Mouse (Mus musculus) thymus, postnatal 25 days (tissue): ENCODE results near the gene Meis1.

Source experiments
- DNase-seq: peaks from one replicate; pipeline ENCODE4 v3.0.0; 2022

Meis1 gene

GRCm38 (mm10) chr11:18989669-18990243, 29.0 kb downstream of the Meis1 start:
- DNase-seq = no peak

DNA sequence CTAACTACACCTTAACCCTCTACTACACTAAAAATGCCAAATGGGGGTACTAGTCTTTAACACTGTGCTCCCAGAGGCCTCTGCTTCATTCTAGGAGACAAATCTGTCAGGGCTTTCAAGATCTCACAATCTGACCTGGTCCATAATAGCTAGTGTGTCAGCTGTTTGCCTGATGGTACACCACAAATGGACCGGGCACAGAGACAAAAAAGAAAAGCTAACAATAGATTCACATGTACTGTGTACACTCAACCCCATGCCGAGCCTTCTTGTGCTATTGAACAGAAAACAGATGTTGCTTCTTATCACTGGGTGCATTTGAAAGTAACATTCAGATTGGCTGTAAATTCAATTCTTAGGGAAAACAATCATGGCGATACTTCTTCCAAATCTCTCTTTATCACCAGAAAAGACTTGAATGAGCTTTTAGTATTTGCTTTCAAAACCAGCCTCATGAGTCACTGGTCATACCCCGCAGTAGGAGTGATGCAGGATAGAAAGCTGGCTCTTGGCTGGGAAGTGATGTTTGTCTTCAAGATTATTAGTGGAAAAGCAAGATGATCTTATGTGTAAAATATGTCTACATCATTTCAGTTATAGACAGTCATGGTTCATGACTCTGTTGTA, 30.0 kb downstream of the Meis1 start:
- no peak for DNase-seq

- DNase-seq = no peak
Measured at GRCm38 (mm10) chr11:18983813-18984212, 35.0 kb downstream of the Meis1 start.

DNA sequence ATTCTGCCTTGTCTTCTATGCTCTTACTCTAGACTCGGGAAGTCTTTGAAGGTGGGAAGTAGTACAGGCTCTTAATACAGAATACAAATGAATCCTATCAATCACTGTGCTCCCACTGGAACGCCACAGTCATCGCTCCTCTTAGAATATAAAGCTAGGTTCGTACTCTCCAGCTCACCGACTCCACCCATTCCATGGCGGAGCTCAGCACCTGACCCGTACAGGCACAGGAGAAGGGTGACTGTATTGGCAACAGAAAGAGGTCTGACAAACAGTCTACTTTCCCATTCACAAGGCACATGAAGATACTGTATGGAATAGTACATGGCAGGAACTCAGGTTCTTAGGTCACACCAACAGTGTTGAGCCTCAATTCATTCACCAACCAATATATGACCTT, 35.5 kb downstream of the Meis1 start:
- DNase-seq = no peak

- DNase-seq = no peak
Measured at GRCm38 (mm10) chr11:18982331-18982730, 36.5 kb downstream of the Meis1 start.

DNA sequence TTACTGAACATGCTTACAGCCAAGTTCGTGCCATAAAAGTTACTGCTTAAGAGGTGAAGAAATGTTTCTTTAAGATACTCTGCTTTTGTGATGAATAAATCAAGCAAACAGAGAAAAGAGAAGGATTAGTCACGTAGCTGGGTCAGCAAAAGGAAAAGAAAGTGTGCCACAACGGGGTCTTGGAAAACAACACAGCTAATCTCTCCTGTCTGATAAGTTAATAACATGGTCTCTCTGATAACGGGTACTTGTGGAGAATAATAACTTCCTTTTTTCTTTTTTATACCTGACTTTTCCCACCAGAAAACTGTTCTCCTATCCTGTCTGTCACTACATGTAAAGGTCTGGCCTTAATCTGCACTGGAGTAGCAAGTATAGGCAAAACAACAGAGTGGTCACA, 37.4 kb downstream of the Meis1 start:
- no peak for DNase-seq

GRCm38 (mm10) chr11:18980615-18981014, 38.2 kb downstream of the Meis1 start:
- DNase-seq = no peak

GRCm38 (mm10) chr11:18975087-18975486, 43.7 kb downstream of the Meis1 start:
- DNase-seq = no peak

DNA sequence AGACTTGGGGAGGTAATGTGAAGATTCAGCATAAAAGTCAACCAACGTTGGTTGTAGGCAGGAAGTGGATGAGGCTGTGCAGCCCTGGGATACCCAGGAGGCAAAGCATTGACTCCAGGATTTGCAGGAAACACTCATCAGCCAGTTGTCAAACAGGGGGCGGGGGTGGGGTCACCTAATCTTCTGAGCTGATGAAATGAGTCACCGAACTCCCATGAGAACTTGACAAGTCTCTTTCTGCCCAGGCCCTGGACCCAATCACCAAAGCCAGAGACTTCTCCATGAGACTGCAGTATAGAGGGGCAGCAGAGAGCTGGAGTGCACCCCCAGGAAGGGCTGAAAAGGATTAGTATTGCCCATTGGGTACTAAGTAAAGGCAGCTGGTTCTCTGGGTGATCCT, 45.0 kb downstream of the Meis1 start:
- no peak for DNase-seq

DNA sequence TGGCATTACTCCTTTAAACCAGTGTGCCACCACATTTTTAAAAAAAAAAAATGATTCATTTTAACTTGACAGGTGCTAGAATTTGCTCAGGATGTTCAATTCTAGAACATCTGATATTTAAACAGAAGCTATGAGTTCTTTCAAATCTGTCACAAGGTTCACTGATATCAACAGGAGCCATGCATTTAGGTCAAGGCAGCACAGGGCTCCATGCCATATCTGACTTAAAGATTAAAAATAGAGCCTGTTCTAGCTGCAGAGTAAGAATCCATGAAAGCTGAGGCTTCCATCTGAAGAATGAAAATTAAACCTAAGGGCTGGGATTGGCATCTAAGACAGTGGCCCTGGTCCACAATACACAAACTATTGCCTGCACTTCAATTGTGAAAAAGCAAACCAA, 45.8 kb downstream of the Meis1 start:
- no peak for DNase-seq

DNA sequence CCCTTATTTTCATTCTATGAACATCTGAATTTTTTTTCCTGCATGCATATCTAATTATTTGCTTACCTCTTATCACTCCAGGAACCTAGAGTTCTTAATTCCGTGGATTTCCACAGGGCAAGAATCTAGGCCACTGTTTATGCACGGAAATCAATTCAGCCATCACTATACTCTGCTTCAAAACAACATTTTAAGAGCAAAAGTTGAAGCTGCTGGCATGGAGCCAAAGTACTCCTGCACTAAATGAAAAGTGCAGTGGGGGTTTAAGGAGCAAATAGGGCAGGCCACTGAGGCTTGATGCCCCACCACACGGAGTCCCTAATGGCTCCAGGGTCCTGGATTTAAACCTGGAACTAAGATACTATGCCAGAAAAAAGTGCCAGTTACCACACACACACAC, 47.2 kb downstream of the Meis1 start:
- DNase-seq = no peak

DNA sequence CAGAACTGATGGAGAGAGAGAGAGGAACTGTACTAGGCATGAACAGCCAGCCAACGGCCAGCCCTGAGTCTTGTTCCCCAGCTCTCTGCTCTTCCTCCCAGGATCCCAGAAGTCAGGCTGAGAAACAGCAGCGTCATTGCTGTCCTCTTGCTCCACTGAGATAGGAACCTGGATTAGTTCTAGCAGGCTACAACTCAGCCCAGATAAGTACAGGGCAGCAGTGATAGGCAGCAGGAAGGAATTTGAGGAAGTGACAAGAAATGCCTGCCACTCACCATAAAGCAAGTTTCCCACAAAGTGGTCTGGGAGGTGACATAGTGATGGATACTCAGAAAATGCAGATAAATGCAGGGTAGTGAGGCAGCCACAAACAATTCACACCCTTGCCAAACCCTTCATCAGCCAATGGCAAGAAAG, 48.9 kb downstream of the Meis1 start:
- no peak for DNase-seq

- no peak for DNase-seq
Measured at GRCm38 (mm10) chr11:18964418-18964817, 54.4 kb downstream of the Meis1 start.

DNA sequence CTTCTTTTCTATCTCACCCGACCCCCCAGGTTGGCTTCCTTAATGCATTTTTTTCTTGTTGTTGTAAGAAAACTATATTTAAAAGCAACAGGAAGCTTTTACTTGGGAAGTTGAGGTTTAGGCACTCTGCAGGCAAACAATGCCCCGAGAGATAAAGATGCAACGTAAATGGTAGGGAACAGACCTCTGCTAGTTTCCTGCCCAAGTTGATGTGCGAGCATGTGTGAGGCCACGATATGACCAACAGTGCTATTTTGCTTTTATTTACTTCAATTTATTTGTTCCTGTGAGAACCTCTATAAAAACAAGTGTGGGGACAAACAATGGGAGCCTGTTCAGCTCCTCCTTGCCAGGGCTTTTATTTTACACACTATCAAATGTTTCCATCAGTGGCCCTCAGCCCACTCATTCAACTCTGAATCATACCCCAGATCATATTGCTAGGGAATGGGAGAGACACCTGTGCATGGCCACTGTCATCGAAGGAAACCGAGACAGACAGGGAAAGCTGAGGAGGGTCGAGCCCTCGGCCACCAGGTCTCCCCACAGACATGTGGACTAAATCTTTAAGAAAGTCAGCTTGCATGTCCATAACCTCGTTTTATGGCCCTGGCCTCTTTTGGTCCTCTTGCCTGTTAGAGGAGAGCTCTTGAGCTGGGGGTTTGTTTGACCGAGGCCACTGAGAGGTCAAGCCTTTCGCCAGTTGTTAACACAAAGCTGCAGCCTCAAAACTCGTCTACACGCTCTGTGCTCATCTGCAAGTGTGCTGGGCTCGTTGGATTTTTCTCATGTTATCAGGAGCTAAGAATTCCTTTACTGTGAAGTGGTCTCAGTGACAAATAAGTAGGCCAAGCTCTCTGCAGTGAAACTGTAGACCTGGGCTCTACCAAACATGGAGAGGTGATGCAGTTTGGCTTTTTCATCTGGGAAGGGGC, 55.3 kb downstream of the Meis1 start:
- no peak for DNase-seq

DNA sequence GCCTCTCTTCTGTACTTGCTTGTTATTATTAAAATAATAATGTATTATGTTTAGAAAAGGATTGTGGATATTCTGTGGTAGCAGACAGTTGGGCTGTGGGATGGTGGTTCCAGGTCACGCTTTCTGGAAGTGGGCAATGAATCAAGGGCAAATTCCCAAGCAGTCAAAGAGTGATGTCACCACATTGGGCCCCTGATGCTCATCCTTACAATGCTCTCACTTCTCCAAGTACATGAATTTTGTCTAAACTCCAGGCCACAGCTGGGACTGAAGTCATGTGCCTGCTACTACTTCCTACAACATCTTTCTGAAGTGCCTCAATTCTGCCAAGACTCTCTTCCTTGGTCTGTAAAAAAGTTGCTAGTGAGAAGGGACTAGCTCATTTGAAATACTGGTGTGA, 59.3 kb downstream of the Meis1 start:
- DNase-seq = no peak

GRCm38 (mm10) chr11:18957805-18958770, 60.7 kb downstream of the Meis1 start:
- DNase-seq = peak; percentile 11

GRCm38 (mm10) chr11:18957097-18957804, 61.5 kb downstream of the Meis1 start:
- no peak for DNase-seq

GRCm38 (mm10) chr11:18955969-18956368, 62.8 kb downstream of the Meis1 start:
- no peak for DNase-seq

- DNase-seq = no peak
Measured at GRCm38 (mm10) chr11:18954852-18955251, 63.9 kb downstream of the Meis1 start.

DNA sequence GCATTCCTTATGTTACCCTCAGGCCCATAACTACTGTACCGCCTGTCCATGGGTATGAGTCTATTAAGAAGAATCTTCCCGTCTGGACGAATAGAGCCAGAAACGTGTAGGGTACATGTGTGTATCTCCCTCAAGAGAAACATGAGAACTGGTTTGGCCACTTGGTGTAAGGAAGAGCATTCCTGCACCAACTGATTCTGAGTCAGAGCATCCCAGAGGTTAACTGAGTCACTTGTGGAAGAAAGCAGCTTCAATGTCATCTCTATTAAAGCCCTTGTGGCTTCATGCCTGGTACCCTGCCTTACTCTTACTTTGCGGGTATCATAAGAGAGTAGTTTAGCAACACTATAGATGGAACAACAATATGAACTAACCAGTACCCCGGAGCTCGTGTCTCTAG, 64.9 kb downstream of the Meis1 start:
- no peak for DNase-seq

GRCm38 (mm10) chr11:18948600-18949295, 70.0 kb downstream of the Meis1 start:
- DNase-seq = no peak
